Mouse (Mus musculus) gastrocnemius, adult 2 months (tissue): ENCODE results near the gene Aaed1. TPM values are rescaled to one million over a fixed set of nuclear protein-coding genes. Genes with fewer than 3 reads are reported as not detected.
A peak's percentile ranks its signal among the peaks of the same experiment; 100 is the strongest.

Experiments used
- DNase-seq: peaks from one replicate; pipeline ENCODE4 v3.0.0; 2022
- H3K27ac ChIP-seq: fragments of 200-600 bp; 2 replicates; pipeline ENCODE4 v1.8.1; 2022; ENCODE audit warnings: mild to moderate bottlenecking
- H3K4me3 ChIP-seq: fragments of 200-600 bp; 2 replicates; pipeline ENCODE4 v1.8.1; 2022; ENCODE audit warnings: mild to moderate bottlenecking, moderate library complexity
- CTCF ChIP-seq: fragments of 200-600 bp; IDR thresholded peaks from 2 replicates; pipeline ENCODE4 v1.8.1; 2022; ENCODE audit warnings: antibody characterized with exemption, mild to moderate bottlenecking, moderate library complexity
- intact Hi-C: fragments of 180-260 bp; cut with DNase I; formaldehyde crosslinking; loops from one replicate; pipeline ENCODE4 v1.15.1; 2025
- total RNA-seq, 2 experiments: library from RNA; stranded (reverse); gene quantifications; 2 replicates each; pipeline ENCODE4 v1.2.3; 2021

Aaed1 gene
- total RNA-seq, 2 experiments from 2014 or later: 40.4 to 47.8 TPM

DNA sequence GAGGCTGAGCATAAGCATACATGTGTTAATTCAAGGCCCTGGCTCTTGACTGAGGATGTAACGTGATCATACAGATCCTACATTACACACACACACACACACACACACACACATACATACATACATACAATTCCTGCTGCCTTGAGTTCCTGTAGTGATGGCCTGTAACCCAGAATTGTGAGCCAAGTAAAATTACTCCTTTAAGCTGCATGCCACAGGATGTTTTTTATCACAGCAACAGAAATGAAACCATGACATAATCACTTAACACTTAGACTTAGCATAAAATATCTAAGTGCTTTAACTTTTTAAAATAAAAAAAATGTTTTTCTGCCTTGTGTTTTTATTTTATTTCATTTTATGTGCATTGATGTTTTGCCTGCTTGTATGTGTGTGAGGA lies 13.4 kb downstream of the Aaed1 start:
- TF ChIP-seq CTCF: no peak

DNA sequence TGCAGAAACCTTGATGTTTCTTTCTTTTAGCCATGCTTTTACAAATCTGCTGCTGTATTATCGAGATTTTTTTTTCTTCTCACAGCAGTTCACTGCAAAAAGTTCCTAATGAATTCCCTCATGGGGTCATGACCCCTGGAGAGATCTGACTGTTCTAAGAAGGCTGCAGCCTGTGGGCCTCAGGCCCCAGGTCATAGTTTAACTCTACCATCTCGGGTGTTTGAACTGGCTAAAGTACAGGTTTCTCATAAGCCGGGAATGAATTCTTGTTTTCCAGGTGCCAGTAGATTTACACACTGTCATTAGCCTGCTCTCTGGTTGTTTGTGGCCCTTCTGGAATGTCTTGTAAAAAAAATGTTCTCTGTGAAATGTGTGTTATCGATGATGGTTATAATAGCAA lies 25.7 kb downstream of the Aaed1 start:
- no peak for DNase-seq
- Histone ChIP-seq H3K4me3 (no peak overlapping the region), H3K27ac (no peak overlapping the region)
- intact Hi-C loops: no loop called here
- TF ChIP-seq CTCF: no peak

More for the DNA sequence above, 13.4 kb downstream of the Aaed1 start:
- intact Hi-C loops: no loop called here
- no peak overlapping the region for H3K4me3 ChIP-seq
- H3K27ac ChIP-seq: no peak overlapping the region
- DNase-seq: no peak

GRCm38 (mm10) chr13:64286321-64286720 lies 26.2 kb downstream of the Aaed1 start:
- DNase-seq: no peak
- Histone ChIP-seq H3K27ac (no peak overlapping the region), H3K4me3 (no peak overlapping the region)
- intact Hi-C loops: no loop called here
- TF ChIP-seq CTCF: no peak

DNA sequence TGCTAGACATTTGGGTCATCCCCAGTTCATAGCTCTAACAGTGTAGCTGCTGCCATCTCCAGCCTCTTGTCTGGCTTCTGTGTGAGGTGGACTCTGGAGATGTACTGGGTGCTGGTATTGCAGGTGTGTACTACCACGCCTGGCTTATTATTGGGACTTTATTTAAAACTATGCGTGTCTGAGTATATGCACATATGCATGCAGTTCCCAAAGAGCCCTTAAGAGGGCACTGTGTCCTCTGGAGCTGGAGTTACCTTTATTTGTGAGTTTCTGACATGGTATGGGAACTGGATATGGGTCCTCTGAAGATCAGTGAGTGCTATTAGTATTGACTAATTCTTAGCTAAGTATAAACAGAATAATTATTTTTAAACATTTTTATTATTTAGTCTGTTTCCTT lies 27.8 kb downstream of the Aaed1 start:
- intact Hi-C loops: no loop called here
- H3K4me3 ChIP-seq: no peak overlapping the region
- DNase-seq: no peak
- peak; percentile 36 for TF ChIP-seq CTCF
- no peak overlapping the region for H3K27ac ChIP-seq

DNA sequence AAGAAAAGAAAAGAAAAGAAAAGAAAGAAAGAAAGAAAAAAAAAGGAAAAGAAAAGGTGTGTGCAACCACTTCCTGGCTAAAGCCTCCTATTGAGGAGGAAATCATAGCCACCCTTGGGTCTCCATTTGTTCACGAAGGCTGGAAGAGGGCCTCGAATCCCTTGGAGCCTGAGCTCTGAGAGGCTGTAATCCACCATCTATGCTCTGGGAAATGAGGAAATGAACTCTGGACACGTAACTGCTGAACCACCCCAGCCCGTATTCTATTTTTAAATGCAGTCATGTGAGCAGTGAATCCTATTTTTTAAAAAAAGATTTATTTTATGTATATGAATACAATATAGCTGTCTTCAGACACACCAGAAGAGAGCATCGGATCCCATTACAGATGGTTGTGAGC lies 31.6 kb downstream of the Aaed1 start:
- TF ChIP-seq CTCF: no peak
- Histone ChIP-seq H3K27ac (no peak overlapping the region), H3K4me3 (no peak overlapping the region)
- intact Hi-C loops: no loop called here
- no peak for DNase-seq

DNA sequence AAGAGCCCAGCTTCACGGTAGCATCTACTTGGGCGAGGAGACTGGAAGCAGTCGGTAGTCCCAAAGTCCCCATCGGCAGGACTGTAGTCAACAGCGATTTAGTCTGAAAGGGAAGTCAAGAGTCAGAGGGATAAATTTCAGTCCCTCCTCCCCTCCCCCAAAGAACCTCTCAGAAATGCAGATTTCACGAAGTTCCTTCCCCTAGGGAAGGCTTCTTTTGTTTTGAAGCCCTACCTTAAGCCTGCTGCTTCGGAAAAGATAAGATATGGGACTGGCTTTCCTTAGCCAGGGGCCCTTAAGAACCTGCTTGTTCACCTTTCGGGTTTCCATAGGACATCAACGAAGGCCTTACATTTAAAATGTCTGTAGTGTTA lies 36.8 kb downstream of the Aaed1 start:
- no peak for TF ChIP-seq CTCF
- intact Hi-C loops: no loop called here
- no peak for DNase-seq
- Histone ChIP-seq H3K27ac (no peak overlapping the region), H3K4me3 (peak overlapping the region; percentile 84)

- H3K4me3 ChIP-seq: peak within 1 kb of the TSS; percentile 84
- intact Hi-C loops: no loop called here
- DNase-seq: peak; percentile 69
- TF ChIP-seq CTCF: no peak
- H3K27ac ChIP-seq: peak within 1 kb of the TSS; percentile 12; the same call in 1 of the 2 replicates
These were observed 37.4 kb downstream of the Aaed1 start, which contains the start of gene Cdc14b for GRCm38 (mm10) chr13:64274879-64275753. Cdc14b (minus strand) TSS chr13:64275290.

GRCm38 (mm10) chr13:64273891-64274844 lies 38.3 kb downstream of the Aaed1 start:
- DNase-seq: peak; percentile 43
- intact Hi-C loops: no loop called here
- Histone ChIP-seq H3K27ac (peak overlapping the region; percentile 12; the same call in 1 of the 2 replicates), H3K4me3 (peak overlapping the region; percentile 84)
- no peak for TF ChIP-seq CTCF

DNA sequence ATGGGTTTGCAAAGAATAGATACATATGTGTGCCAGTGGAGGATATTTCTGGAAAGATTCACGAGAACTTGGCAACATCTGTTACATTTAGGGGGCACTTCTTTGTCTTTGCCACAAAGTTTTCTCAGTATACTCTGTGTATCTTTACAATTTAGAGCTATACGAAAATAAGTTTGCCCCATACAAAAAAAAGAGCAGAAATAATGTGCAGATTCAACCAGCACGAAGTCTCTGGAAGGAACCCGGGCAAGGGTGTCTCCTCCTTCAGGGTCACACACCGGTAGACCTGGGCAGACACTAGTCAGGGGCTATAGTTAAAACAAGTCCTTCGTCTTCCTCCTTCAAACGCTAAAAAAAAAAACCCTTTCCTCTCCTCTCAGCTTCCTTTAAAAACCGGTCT lies 39.2 kb downstream of the Aaed1 start:
- no peak for TF ChIP-seq CTCF
- no peak for DNase-seq
- intact Hi-C loops: no loop called here
- H3K27ac ChIP-seq: no peak overlapping the region
- H3K4me3 ChIP-seq: no peak overlapping the region

- no peak overlapping the region for H3K27ac ChIP-seq
- TF ChIP-seq CTCF: no peak
- DNase-seq: no peak
- intact Hi-C loops: no loop called here
- no peak overlapping the region for H3K4me3 ChIP-seq
These were observed 44.1 kb downstream of the Aaed1 start for GRCm38 (mm10) chr13:64268384-64268783.

DNA sequence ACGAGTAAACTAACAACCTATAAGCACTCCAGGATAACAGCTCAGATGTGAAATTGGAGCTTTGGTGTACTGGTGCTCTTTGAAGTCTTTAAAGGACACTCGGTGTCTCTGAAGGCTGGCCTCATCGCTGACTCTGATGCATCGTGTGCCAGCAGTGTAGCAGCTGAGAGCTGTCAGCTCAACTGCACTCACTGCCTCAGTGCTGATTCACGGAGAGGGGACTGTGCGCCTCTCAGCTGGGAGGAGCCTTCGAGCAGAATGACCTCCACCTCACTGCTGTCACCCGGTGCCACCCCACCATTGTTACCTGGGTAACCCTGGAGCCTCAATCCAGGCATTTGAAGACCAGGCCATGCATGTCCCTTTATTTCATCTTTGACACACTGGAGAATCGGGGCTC lies 45.4 kb downstream of the Aaed1 start:
- no peak for TF ChIP-seq CTCF
- peak; percentile 79 for DNase-seq
- peak overlapping the region; percentile 54 for H3K4me3 ChIP-seq

GRCm38 (mm10) chr13:64264586-64264985 lies 47.9 kb downstream of the Aaed1 start:
- no peak for DNase-seq
- no peak for TF ChIP-seq CTCF
- Histone ChIP-seq H3K4me3 (no peak overlapping the region), H3K27ac (no peak overlapping the region)
- intact Hi-C loops: no loop called here

More for the DNA sequence above, 45.4 kb downstream of the Aaed1 start:
- peak overlapping the region; percentile 90 for H3K27ac ChIP-seq
- intact Hi-C loops: no loop called here

DNA sequence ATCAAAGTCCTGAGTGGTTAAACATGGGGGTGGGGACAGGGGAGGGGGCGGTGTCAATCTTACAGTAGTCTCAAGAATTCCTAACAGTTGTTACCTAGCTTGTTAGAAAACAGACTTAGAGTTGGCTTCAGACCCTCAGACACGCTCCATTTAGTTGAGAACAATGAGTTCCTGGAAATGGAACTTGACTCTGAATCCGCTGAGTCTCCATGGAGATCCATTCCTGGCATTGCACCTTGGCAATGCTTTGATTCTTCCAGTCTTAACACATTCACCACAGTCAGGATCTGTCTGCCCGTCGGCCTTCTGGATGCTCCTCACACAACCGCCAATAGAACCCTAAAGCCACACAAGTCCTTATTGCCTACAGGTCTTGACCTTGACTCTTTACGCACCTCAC lies 52.6 kb downstream of the Aaed1 start:
- Histone ChIP-seq H3K4me3 (no peak overlapping the region), H3K27ac (no peak overlapping the region)
- no peak for TF ChIP-seq CTCF
- intact Hi-C loops: no loop called here
- DNase-seq: no peak
